Mouse (Mus musculus) stomach, postnatal 0 days (tissue): Measurements from ENCODE around the gene Arv1. TPM values are rescaled to one million over a fixed set of nuclear protein-coding genes. Genes with fewer than 3 reads are reported as not detected.

Source experiments
- ATAC-seq: fragments of 200-750 bp; cut with Nextera tagmentation; 2 replicates; pipeline ENCODE4 v1.8.0; 2017; ENCODE audit not compliant: low FRiP score, low TSS enrichment
- DNase-seq: peaks from one replicate; pipeline ENCODE4 v3.0.0-alpha.2; 2016; ENCODE audit warnings: low spot score
- H3K27ac ChIP-seq: fragments of 300-500 bp; sonication (generic); replicated peaks from 2 replicates; pipeline ENCODE4 v1.5.1; 2014; ENCODE audit warnings: mild to moderate bottlenecking, control low read depth
- H3K27me3 ChIP-seq: fragments of 300-500 bp; sonication (generic); 2 replicates; pipeline ENCODE4 v1.6.1; 2014; ENCODE audit warnings: low read length; ENCODE audit not compliant: control insufficient read depth, insufficient read depth
- H3K36me3 ChIP-seq: fragments of 300-500 bp; sonication (generic); 2 replicates; pipeline ENCODE4 v1.6.1; 2014; ENCODE audit warnings: low read length, mixed read lengths; ENCODE audit not compliant: control insufficient read depth, insufficient read depth
- H3K4me1 ChIP-seq: fragments of 300-500 bp; sonication (generic); replicated peaks from 2 replicates; pipeline ENCODE4 v1.6.1; 2014; ENCODE audit warnings: antibody characterized with exemption; ENCODE audit not compliant: control insufficient read depth, insufficient read depth
- H3K4me2 ChIP-seq: fragments of 300-500 bp; sonication (generic); replicated peaks from 2 replicates; pipeline ENCODE4 v1.6.1; 2014; ENCODE audit warnings: low read depth, mild to moderate bottlenecking, control low read depth, moderate library complexity
- H3K4me3 ChIP-seq: fragments of 300-500 bp; sonication (generic); 2 replicates; pipeline ENCODE4 v1.5.1; 2014; ENCODE audit warnings: low read depth, low read length, control low read depth
- H3K9ac ChIP-seq: fragments of 300-500 bp; sonication (generic); 2 replicates; pipeline ENCODE4 v1.6.1; 2014; ENCODE audit warnings: mild to moderate bottlenecking, low read length, control low read depth, mixed read lengths
- H3K9me3 ChIP-seq: fragments of 300-500 bp; sonication (generic); 2 replicates; pipeline ENCODE4 v1.6.1; 2016; ENCODE audit warnings: low read length; ENCODE audit not compliant: control insufficient read depth
- CTCF ChIP-seq: IDR thresholded peaks from 2 replicates; pipeline ENCODE4 v1.5.1; 2016; ENCODE audit warnings: antibody characterized with exemption, low read depth, mild to moderate bottlenecking, moderate library complexity
- EP300 ChIP-seq: optimal IDR thresholded peaks from 2 replicates; pipeline ENCODE3; 2016; ENCODE audit warnings: antibody characterized with exemption
- WGBS: fragments of 180-500 bp; shearing (Covaris S2); extraction: QIAGEN DNeasy Blood & Tissue Kit; methylation state at CpG from one replicate; pipeline ENCODE4 v1.1.7; 2014; 5-methylcytosine and 5-hydroxymethylcytosine counted together
- polyA plus RNA-seq: library from polyadenylated mRNA; unstranded; fragments of >200 nt; fragmentation: Nextera tagmentation; extraction: Ambion mirVana; gene quantifications from 2 replicates; pipeline ENCODE4 v1.2.1, GENCODE M21; 2015

The Arv1 gene
- polyA plus RNA-seq, 1 experiment from 2014 or later: 11.2 TPM

DNA sequence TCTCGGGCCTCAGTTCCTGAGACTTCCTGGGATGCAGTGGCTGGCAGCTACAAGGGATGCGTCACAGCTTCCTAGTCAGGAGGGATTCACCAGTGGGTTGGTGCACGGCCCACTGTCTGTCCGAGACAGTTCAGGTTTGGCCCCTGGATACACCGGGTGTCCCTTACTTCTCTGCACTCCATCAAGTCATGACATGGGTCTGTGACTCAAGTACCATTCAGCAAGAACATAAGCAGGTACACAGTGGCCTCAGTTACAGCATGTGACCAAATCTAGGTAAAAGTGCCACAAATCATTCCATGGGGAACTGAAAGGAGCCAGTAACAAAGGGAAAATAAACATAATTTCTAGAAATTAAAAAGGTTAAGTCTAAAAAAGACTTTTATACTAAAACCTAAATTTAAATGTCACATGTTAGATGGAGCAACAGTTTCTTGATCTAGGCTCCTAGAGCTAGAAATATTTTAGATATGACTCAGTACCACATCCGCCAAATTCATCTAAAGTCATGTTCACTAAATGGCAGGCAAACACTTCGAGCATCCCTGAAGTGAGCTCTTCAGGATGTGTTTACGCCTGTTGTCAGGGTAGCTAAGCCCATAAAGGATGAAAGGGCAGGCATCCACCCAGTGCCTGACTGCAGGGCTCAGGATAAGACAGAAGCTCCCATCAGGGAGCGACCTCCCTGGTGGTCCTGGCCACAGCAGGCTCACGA, 40.7 kb upstream of the Arv1 start:
- H3K27ac ChIP-seq: no peak overlapping the region
- no peaks in the 10 kb centered on the region for H3K27me3 ChIP-seq
- no peak for TF ChIP-seq CTCF
- TF ChIP-seq EP300: no peak
- peaks cover 13% of the 10 kb centered on the region; the same call in 1 of the 2 replicates for H3K36me3 ChIP-seq
- no peak overlapping the region for H3K4me2 ChIP-seq
- H3K9ac ChIP-seq: no peak overlapping the region
- H3K4me1 ChIP-seq: no peaks in the 10 kb centered on the region
- no peaks in the 10 kb centered on the region for H3K9me3 ChIP-seq
- no peak overlapping the region for H3K4me3 ChIP-seq
- DNase-seq: no peak
- no peak for ATAC-seq
- WGBS: 74% methylated on average over 10 of the region's 10 CpGs

DNA sequence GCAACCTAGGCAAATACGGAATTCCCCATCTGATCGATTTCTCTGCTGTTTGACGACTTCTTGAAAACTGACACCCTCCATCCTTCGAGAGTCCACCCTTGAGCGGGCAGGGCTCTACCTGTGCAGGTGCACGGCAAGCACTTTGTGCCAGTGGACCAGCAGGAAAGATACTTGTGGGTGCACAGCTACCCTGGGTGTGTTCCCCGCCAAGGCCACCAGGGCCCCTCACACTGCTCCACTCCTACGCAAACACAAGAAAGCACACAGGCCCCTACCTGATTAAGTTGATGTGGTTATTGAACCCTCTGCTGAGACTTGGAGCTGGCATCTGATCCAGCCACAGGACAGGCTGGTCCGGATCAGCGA, 40.2 kb upstream of the Arv1 start:
- no peaks in the 10 kb centered on the region for H3K4me1 ChIP-seq
- WGBS: 77% methylated on average over 10 of the region's 10 CpGs
- no peaks in the 10 kb centered on the region for H3K9me3 ChIP-seq
- H3K27ac ChIP-seq: no peak overlapping the region
- no peak for ATAC-seq
- no peaks in the 10 kb centered on the region for H3K27me3 ChIP-seq
- no peak overlapping the region for H3K4me2 ChIP-seq
- TF ChIP-seq CTCF (peak; percentile 14; the same call in 1 of the 2 replicates), EP300 (no peak)
- peaks cover 13% of the 10 kb centered on the region; the same call in 1 of the 2 replicates for H3K36me3 ChIP-seq
- DNase-seq: no peak
- H3K9ac ChIP-seq: no peak overlapping the region
- no peak overlapping the region for H3K4me3 ChIP-seq

DNA sequence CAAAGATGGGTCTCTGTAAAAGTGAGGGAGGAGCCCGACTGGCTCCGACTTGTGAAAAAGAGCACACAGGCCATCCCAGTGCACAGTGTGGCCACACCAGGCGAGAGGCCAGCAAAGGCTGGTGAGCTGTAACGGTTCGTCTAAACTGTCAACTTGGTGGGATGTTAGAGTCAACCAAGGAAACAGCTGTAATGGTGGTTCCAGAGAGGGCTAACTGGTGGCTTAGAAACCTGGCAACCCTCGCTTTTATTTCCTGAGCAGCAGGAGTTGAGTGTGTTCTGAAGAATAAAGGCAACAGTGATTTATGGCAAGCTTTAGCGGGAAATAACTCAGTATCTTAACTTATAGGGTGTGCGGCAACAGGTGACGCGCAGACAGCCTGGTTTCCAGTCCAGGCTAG, 39.7 kb upstream of the Arv1 start:
- no peak for TF ChIP-seq CTCF
- no peak for TF ChIP-seq EP300
- Histone ChIP-seq H3K4me3 (no peak overlapping the region), H3K27ac (no peak overlapping the region), H3K9ac (no peak overlapping the region), H3K4me1 (no peaks in the 10 kb centered on the region), H3K27me3 (no peaks in the 10 kb centered on the region), H3K9me3 (no peaks in the 10 kb centered on the region), H3K4me2 (no peak overlapping the region), H3K36me3 (peaks cover 13% of the 10 kb centered on the region; the same call in 1 of the 2 replicates)
- no peak for ATAC-seq
- 90% methylated on average over 10 of the region's 10 CpGs for WGBS
- DNase-seq: no peak

DNA sequence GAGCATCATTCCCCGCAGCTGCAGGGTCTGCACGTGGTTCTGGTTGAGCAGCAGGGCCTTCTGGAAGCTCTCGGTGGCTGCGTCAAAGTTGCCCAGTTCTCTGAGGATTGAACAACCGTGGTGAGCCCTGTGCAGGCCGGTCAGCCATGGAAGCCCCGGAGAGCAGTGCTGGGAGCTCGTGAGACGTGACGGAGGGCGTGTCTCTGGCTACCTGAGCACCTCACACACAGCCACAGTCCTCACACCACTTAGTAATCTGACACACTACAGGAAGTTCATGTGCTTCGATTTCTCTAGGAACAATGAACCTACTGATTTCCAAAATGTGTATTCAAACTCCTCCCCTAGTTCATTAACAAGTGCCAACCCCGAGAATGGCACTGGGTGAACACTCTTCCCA, 33.0 kb upstream of the Arv1 start:
- Histone ChIP-seq H3K4me3 (no peak overlapping the region), H3K36me3 (peaks cover 5% of the 10 kb centered on the region; the same call in 1 of the 2 replicates), H3K27me3 (no peaks in the 10 kb centered on the region), H3K4me1 (no peaks in the 10 kb centered on the region), H3K4me2 (no peak overlapping the region), H3K9me3 (no peaks in the 10 kb centered on the region), H3K27ac (no peak overlapping the region), H3K9ac (no peak overlapping the region)
- 87% methylated on average over 13 of the region's 13 CpGs for WGBS
- DNase-seq (no peak), ATAC-seq (no peak)
- TF ChIP-seq EP300 (no peak), CTCF (no peak)

DNA sequence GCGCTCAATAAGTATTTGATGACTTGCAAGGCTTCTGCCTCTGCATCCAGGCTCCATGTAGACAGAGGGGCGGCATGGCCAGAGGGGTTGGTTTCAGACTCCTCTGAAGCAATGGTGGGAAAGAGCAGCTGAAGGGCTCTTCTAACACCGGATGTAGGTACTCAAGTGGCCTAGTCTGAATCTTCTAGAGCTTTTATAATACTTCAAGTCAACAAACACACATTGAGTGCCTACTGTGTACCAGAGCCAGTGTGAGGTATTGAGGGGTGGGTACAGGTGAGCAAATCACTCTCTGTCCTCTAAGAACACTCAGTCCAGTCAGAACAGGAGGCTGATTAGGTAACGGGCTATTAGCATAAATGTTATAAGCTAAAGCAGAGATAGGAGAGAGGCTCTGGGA, 30.2 kb upstream of the Arv1 start:
- Histone ChIP-seq H3K36me3 (peaks cover 5% of the 10 kb centered on the region), H3K4me2 (no peak overlapping the region), H3K4me1 (no peaks in the 10 kb centered on the region), H3K9ac (no peak overlapping the region), H3K9me3 (no peaks in the 10 kb centered on the region), H3K27me3 (no peaks in the 10 kb centered on the region), H3K4me3 (no peak overlapping the region), H3K27ac (no peak overlapping the region)
- no peak for DNase-seq
- no peak for ATAC-seq
- TF ChIP-seq CTCF: no peak
- no peak for TF ChIP-seq EP300
- WGBS: 93% methylated on average over 4 of the region's 4 CpGs

DNA sequence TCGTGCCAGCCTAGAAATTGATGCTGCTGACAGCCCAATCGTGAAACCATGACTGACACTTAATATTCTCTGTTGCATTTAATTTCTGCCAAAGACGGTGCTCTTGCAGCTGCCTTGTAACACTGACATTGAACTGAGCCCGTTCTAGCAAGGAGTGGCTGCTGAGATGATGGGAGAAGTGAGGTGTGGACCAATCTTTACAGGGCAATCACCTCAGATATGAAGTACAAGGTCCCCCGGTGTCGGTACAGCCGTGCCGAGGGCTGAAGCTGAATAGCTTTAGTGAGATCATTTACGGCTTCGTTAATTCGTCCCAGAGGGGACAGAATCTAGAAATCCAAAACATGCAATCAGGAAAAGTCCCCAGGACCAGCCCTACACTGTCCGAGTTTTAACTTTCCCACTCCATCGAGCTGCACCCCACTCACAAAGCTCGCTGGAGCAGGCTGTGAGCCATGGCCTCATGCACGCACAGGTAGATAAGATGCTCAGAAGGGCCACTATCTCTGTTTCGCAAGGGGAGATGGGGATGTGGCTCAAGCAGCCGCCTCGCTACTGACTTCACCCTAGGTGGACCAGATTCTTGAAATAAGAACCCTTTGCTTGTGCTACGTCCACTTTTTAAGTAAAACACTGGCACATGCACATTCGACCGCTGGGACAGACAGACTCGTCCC, 26.4 kb upstream of the Arv1 start:
- Histone ChIP-seq H3K27me3 (no peaks in the 10 kb centered on the region), H3K4me3 (no peak overlapping the region), H3K4me2 (no peak overlapping the region), H3K9me3 (no peaks in the 10 kb centered on the region), H3K9ac (no peak overlapping the region), H3K4me1 (no peaks in the 10 kb centered on the region), H3K36me3 (no peaks in the 10 kb centered on the region; the same call in 1 of the 2 replicates), H3K27ac (no peak overlapping the region)
- 92% methylated on average over 22 of the region's 22 CpGs for WGBS
- no peak for DNase-seq
- no peak for ATAC-seq
- TF ChIP-seq CTCF (no peak), EP300 (no peak)
